In the genomic region with DNA sequence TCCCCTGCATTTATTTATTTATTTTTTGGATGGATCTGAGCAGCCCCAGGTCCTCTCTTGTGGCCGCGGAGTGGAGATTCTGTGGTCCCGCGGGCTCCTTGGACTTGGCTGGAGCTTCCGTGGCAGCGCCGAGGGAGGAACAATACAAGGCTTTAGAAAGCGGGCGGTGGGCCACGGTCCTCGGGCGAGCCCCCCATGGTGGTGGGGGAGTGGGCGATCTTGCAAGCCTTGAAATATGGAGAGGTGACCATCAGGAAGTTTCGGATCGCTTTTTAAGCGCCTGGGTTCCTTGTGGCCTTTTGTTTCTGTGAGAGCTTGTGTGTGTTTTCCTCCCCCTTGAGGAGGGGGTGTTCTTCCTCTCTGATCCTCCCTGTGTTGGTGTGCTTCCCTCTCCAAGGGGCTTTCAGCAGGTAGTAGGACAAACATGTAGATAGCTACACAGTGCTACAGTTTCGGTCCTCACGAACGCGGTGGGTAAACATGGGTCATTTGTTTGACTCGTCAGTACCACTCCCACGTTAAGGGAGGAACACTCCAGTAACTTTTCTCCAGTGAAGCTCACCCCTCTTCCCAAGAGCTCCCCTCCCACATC, we compare ENCODE assay signal across 8 mouse cellular contexts. TPM values are rescaled to one million over a fixed set of nuclear protein-coding genes. Genes with fewer than 3 reads are reported as not detected.
DNase-seq lines count a peak whose midpoint lies in the region; ATAC-seq lines count a peak whose summit lies in the region.

No protein-coding gene starts in this region.

- peak; percentile 2 for ATAC-seq in CD4-positive, CD25-positive, alpha-beta regulatory T cell, adult 4 months
- peak; percentile 26; the same call in 1 of the 2 replicates for ATAC-seq in lung, embryonic 16.5 days (ENCODE audit: low read depth)

- H3K4me1 ChIP-seq in forebrain, embryonic 10.5 days = peaks cover 47% of the 10 kb centered on the region
- peaks cover 22% of the 10 kb centered on the region for H3K4me1 ChIP-seq in lung, embryonic 16.5 days (replicated peaks; ENCODE audit: control insufficient read depth, insufficient read depth, low read length)

- peak overlapping the region; percentile 93 for H3K4me3 ChIP-seq in forebrain, embryonic 10.5 days
- H3K4me3 ChIP-seq in lung, embryonic 16.5 days (ENCODE audit: low read length) = peak overlapping the region; percentile 100

- H3K9me3 ChIP-seq in forebrain, embryonic 10.5 days = no peaks in the 10 kb centered on the region
- H3K9me3 ChIP-seq in lung, embryonic 16.5 days (ENCODE audit: control insufficient read depth, low read length) = no peaks in the 10 kb centered on the region

- DNase-seq in brain, adult 2 months (ENCODE audit: low read depth, low spot score) = peak; percentile 31
- peak; percentile 56 for DNase-seq in forebrain, embryonic 10.5 days (ENCODE audit: extremely low spot score, low spot score)
- peak; percentile 55 to 62 for DNase-seq in heart, postnatal 10 days
- peak; percentile 6 to 23 for DNase-seq in layer of hippocampus, adult 18-20 months (ENCODE audit: low spot score in 2 of 2)
- DNase-seq in retina, embryonic 14.5 days (ENCODE audit: low spot score) = peak; percentile 45
- peak; percentile 9 to 39 for DNase-seq in urinary bladder, adult 18-20 months (ENCODE audit: low spot score in 2 of 2)

- peak overlapping the region; percentile 82 for H3K4me2 ChIP-seq in lung, embryonic 16.5 days (ENCODE audit: low read depth, low read length)

- peak overlapping the region; percentile 99 for H3K27ac ChIP-seq in forebrain, embryonic 10.5 days
- peak overlapping the region; percentile 96 for H3K27ac ChIP-seq in lung, embryonic 16.5 days (ENCODE audit: low read length)

- peaks cover 31% of the 10 kb centered on the region for H3K36me3 ChIP-seq in forebrain, embryonic 10.5 days (replicated peaks)
- H3K36me3 ChIP-seq in lung, embryonic 16.5 days (ENCODE audit: control insufficient read depth, insufficient read depth, low read length) = no peaks in the 10 kb centered on the region

- H3K9ac ChIP-seq in lung, embryonic 16.5 days (ENCODE audit: low read length) = peak overlapping the region; percentile 99

- intact Hi-C loops in heart, postnatal 10 days (cut with DNase I) = no loop called here

- no peaks in the 10 kb centered on the region for H3K27me3 ChIP-seq in forebrain, embryonic 10.5 days (ENCODE audit: poor library complexity, severe bottlenecking)
- H3K27me3 ChIP-seq in lung, embryonic 16.5 days (ENCODE audit: control insufficient read depth, insufficient read depth, low read depth, low read length) = no peaks in the 10 kb centered on the region

- 0% methylated on average over 22 of the region's 22 CpGs for WGBS in forebrain, embryonic 10.5 days
- WGBS in lung, embryonic 16.5 days = 0% methylated on average over 22 of the region's 22 CpGs

RNA-seq across cellular contexts. Expression of gene Pum1, which starts 0.8 kb away (rescaled TPM):
- 10 to 100 TPM; 74.0 to 91.3 TPM for polyA plus RNA-seq in CD4-positive, CD25-positive, alpha-beta regulatory T cell, adult 4 months (2017; shearing (Covaris generic))
- 121 and 126 TPM in 2 replicates for polyA plus RNA-seq in forebrain, embryonic 10.5 days (2016; fragmentation: Nextera tagmentation; extraction: Ambion mirVana)
- total RNA-seq in heart, postnatal 10 days (2021) = 10 to 100 TPM; 66.0 to 66.8 TPM
- total RNA-seq in layer of hippocampus, adult 18-20 months (2021) = 100 to 1,000 TPM; 114 to 124 TPM
- polyA plus RNA-seq in lung, embryonic 16.5 days (2015; fragmentation: Nextera tagmentation; extraction: Ambion mirVana) = 80.3 and 84.2 TPM in 2 replicates

Comparison
In these comparisons a context has a peak if more than half of its experiments do, and no peak if none do; other contexts are left out.
1. Peak in every context shown above with its lines: DNase-seq, ATAC-seq, H3K4me3 ChIP-seq and H3K27ac ChIP-seq.